In the genomic region with DNA sequence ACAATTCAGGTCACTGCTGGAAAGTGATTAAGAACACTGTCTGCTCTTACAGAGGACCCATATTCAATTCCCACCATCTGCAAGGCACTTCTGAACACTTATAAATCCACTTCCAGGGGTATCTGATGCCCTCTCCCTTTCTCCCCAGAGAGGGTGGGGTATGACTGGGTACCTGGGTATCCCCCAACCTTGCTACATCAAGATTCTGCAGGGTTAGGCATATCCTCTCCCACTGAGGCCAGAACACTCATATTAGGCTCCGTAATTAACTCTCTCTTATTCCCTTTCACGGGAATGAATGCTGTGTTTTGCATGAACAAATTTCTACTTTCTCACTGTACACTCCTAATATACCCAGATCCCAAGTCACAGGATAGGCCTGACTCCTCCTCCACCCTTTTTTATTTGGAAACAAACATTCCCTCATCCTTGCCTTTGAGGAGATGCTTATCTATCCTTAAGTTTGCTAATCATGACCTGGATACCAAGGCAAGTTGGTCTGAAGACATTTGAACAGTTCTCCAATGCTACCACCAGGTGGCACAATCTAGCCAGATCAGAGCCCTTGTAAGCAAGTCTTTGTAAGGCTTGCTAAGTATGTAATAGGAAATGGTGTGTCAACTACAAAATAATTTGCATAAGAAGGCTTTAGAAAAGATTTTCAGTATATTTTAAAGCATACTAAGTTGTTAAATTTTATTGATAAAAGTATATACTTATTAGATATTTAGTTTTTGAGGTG, we compare ENCODE assay signal across 9 mouse cellular contexts.
DNase-seq lines count a peak whose midpoint lies in the region; ATAC-seq and TF ChIP-seq lines count a peak whose summit lies in the region.
"Had no signal": no experiment of that assay in that cellular context is flagged by ENCODE, and none has a peak within 500 bp of the region (broad histone marks: within the 10 kb centered on the region; RNA-seq: fewer than 3 reads in every experiment).

No protein-coding gene starts in this region.

- no peak overlapping the region for H3K27ac ChIP-seq in thymus, adult 2 months (ENCODE audit: control insufficient read depth, insufficient read depth, low read length)
- no peak overlapping the region for H3K27ac ChIP-seq in forebrain, embryonic 15.5 days (replicated peaks)
- no peak overlapping the region for H3K27ac ChIP-seq in intestine, embryonic 15.5 days
- H3K27ac ChIP-seq: stomach, embryonic 15.5 days had no signal

- no peaks in the 10 kb centered on the region for H3K4me1 ChIP-seq in thymus, adult 2 months (replicated peaks; ENCODE audit: control insufficient read depth, insufficient read depth, low read length)
- H3K4me1 ChIP-seq in forebrain, embryonic 15.5 days = no peaks in the 10 kb centered on the region
- H3K4me1 ChIP-seq in intestine, embryonic 15.5 days (replicated peaks) = no peaks in the 10 kb centered on the region
- H3K4me1 ChIP-seq: stomach, embryonic 15.5 days had no signal

- ATAC-seq in forebrain, embryonic 15.5 days (replicated peaks) = peak; percentile 61; the same call in 1 of the 2 replicates
- ATAC-seq in intestine, embryonic 15.5 days = peak; percentile 66

- TF ChIP-seq POLR2A in thymus, adult 2 months (IDR thresholded peaks at IDR 0.05; ENCODE audit: control insufficient read depth, extremely low read depth, insufficient read depth, low read length, poor library complexity) = no peak

- WGBS in thymus, adult 2 months = 93% methylated on average over 2 of the region's 2 CpGs
- WGBS in forebrain, embryonic 15.5 days = 83% methylated on average over 2 of the region's 2 CpGs
- WGBS in intestine, embryonic 15.5 days = 85% methylated on average over 2 of the region's 2 CpGs

- intact Hi-C loops in left cerebral cortex, postnatal 4 days (cut with DNase I) = no loop called here

- H3K9ac ChIP-seq in forebrain, embryonic 15.5 days (replicated peaks) = no peak overlapping the region
- no peak overlapping the region for H3K9ac ChIP-seq in intestine, embryonic 15.5 days
- H3K9ac ChIP-seq: stomach, embryonic 15.5 days had no signal

- no peaks in the 10 kb centered on the region for H3K36me3 ChIP-seq in thymus, adult 2 months (ENCODE audit: control insufficient read depth, insufficient read depth, low read length)
- no peaks in the 10 kb centered on the region for H3K36me3 ChIP-seq in forebrain, embryonic 15.5 days
- H3K36me3 ChIP-seq in intestine, embryonic 15.5 days = no peaks in the 10 kb centered on the region
- H3K36me3 ChIP-seq: stomach, embryonic 15.5 days had no signal

- H3K9me3 ChIP-seq in forebrain, embryonic 15.5 days = no peaks in the 10 kb centered on the region
- no peaks in the 10 kb centered on the region for H3K9me3 ChIP-seq in intestine, embryonic 15.5 days
- H3K9me3 ChIP-seq: stomach, embryonic 15.5 days had no signal

- TF ChIP-seq CTCF in thymus, adult 2 months (IDR thresholded peaks at IDR 0.05; ENCODE audit: borderline replicate concordance, control insufficient read depth, extremely low read depth, insufficient read depth, low read length, poor library complexity) = no peak

- DNase-seq in thymus, adult 2 months = peak; percentile 47
- DNase-seq in thymus, adult 18-20 months = no peak
- DNase-seq in brain, adult 2 months (ENCODE audit: low read depth, low spot score) = peak; percentile 85
- DNase-seq in left cerebral cortex, postnatal 4 days = peak; percentile 40
- DNase-seq in naive thymus-derived CD4-positive, alpha-beta T cell, adult 2 months (ENCODE audit: low read depth) = peak; percentile 78
- peak; percentile 60 for DNase-seq in thymus, postnatal 4 days

- H3K4me2 ChIP-seq in forebrain, embryonic 15.5 days (replicated peaks) = no peak overlapping the region
- H3K4me2 ChIP-seq in intestine, embryonic 15.5 days (replicated peaks) = no peak overlapping the region
- H3K4me2 ChIP-seq: stomach, embryonic 15.5 days had no signal

- H3K27me3 ChIP-seq in thymus, adult 2 months (ENCODE audit: control insufficient read depth, insufficient read depth, low read length) = no peaks in the 10 kb centered on the region
- no peaks in the 10 kb centered on the region for H3K27me3 ChIP-seq in forebrain, embryonic 15.5 days
- no peaks in the 10 kb centered on the region for H3K27me3 ChIP-seq in intestine, embryonic 15.5 days (replicated peaks)
- H3K27me3 ChIP-seq: stomach, embryonic 15.5 days had no signal

- no peak overlapping the region for H3K4me3 ChIP-seq in thymus, adult 2 months (ENCODE audit: control insufficient read depth, insufficient read depth, low read length)
- no peak overlapping the region for H3K4me3 ChIP-seq in forebrain, embryonic 15.5 days
- no peak overlapping the region for H3K4me3 ChIP-seq in intestine, embryonic 15.5 days (replicated peaks)
- H3K4me3 ChIP-seq: stomach, embryonic 15.5 days had no signal

Comparison
In these comparisons a context has a peak if more than half of its experiments do, and no peak if none do; other contexts are left out.
1. DNase-seq: peak in thymus, adult 2 months (single experiment), brain, adult 2 months (single experiment), left cerebral cortex, postnatal 4 days (single experiment), naive thymus-derived CD4-positive, alpha-beta T cell, adult 2 months (single experiment) and thymus, postnatal 4 days (single experiment); none in thymus, adult 18-20 months (0 of 2).